Mouse (Mus musculus): ENCODE results near the gene Trim69.

DNA sequence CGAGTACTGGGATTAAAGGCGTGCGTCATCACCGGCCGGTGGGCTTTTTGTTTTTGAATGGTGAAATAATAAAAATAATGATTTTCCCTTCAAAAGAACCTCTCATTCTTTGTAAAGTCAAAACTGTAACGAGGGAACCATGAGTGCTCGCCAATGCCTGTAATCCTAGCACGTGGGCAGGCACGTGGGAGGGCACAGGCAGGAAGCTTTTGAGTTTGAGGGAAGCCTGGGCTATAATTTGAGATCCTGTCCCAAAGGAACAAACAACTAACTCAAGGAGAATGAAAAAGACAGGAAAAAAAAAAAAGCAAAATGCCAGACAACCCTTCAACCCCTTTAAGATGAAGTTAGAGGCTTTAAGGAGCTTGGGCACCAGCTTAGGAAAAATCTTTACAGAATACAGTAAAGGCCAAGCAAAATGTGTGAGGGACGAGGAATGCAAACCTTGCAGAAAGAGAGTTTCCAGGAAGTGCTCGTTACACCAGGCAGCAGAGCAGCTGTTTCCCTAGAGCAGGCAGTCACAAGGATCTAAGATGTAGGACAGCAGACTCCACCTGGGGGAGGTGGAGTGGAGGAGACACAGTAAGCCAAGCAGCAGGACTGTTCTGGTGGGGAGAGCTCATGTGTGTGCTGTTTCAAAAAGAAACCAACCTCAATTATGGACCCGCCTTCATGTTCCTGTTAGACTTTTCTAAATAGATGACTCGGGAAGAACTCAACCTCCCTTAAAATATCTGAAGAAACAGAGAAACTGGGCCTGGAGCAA, 3.1 kb downstream of the Trim69 start:
- TF ChIP-seq CTCF (IDR thresholded peaks at IDR 0.05) = no peak
- TF ChIP-seq EP300 (IDR thresholded peaks at IDR 0.05) = no peak
